Mouse (Mus musculus): Measurements from ENCODE around the gene Ttyh1.

The Ttyh1 gene

DNA sequence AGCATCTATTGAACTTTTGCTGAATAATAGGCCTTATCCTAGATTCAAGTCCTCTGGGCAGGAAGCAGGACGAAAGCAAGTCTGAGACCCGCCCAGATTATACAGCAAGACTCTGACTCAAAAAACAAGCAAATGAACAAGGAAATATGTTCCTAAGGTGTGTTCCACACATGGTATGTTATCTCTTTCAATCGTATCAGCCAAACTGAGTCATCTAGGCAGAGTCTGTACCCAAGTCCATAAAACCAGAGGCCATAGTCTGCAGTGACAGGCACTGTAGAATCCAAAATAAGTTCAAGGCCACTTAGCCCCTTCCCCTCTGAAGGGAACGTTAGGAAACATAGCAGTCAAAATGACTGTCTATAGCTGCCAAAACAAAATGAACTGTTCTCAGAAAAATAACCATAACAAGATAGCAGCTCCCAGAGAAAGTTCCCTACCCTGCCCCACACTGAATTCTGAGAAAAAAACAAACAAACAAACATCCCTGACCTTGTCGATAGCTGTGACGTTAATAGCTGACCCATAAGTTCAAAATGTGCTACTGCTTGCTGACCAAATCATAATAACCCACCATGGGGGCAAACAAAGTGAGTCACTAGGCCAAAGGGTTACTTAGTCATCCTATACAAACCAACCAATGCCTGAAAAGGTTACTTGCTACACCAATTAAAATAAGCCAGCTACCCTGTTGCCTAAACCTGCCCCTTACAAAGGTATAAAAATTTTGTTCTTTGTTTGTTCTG, 51.2 kb downstream of the Ttyh1 start:
- DNase-seq (ENCODE audit: low read depth, low spot score), result no peak

DNA sequence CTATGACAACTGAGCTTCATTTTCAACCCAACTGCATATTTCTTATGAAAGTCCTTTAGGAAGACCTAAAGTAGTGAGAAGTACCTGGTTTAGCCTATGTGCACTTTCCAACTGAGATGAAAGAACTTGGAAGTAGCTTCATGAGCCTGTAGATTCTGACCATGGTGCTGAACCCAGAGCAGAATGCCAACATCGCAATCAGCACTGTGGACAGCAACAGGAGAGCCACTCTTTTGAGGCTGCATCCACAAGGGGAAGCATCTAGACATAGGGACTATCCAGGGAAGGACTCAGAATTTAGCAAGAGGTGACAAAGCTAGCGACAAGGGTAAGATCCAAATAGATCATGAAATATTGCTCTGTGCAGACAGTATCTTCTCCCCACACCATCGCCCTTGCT, 59.2 kb downstream of the Ttyh1 start:
- no peak for DNase-seq (ENCODE audit: low read depth, low spot score)
